9 mouse cellular contexts compared by ENCODE assay signal in genomic region chr5:137518436-137518835, GRCm38 (mm10). TPM values are rescaled to one million over a fixed set of nuclear protein-coding genes. Genes with fewer than 3 reads are reported as not detected.
DNase-seq lines count a peak whose midpoint lies in the region; ATAC-seq lines count a peak whose summit lies in the region.
"Had no signal": no experiment of that assay in that cellular context is flagged by ENCODE, and none has a peak within 500 bp of the region (broad histone marks: within the 10 kb centered on the region; RNA-seq: fewer than 3 reads in every experiment).

Gene Gigyf1, plus strand, starts transcription at chr5:137518548.

- no peak within 1 kb of the TSS for H3K9ac ChIP-seq in kidney, embryonic 14.5 days (ENCODE audit: low read depth, low read length)
- H3K9ac ChIP-seq in embryonic facial prominence, embryonic 12.5 days, result no peak within 1 kb of the TSS
- no peak within 1 kb of the TSS for H3K9ac ChIP-seq in limb, embryonic 13.5 days
- no peak within 1 kb of the TSS for H3K9ac ChIP-seq in neural tube, embryonic 13.5 days

- ATAC-seq in kidney, embryonic 14.5 days (ENCODE audit: low FRiP score, low TSS enrichment), result no peak
- ATAC-seq in embryonic facial prominence, embryonic 12.5 days (ENCODE audit: insufficient number of reproducible peaks, insufficient read depth, low FRiP score, low TSS enrichment), result no peak
- no peak for ATAC-seq in limb, embryonic 13.5 days (ENCODE audit: low FRiP score, low read depth)
- ATAC-seq in neural tube, embryonic 13.5 days (ENCODE audit: low read depth), result no peak

- H3K4me3 ChIP-seq in kidney, embryonic 14.5 days (ENCODE audit: low read length), result no peak within 1 kb of the TSS
- H3K4me3 ChIP-seq in embryonic facial prominence, embryonic 12.5 days, result no peak within 1 kb of the TSS
- H3K4me3 ChIP-seq in limb, embryonic 13.5 days, result no peak within 1 kb of the TSS
- no peak within 1 kb of the TSS for H3K4me3 ChIP-seq in neural tube, embryonic 13.5 days
- H3K4me3 ChIP-seq: myocyte had no signal

- no peaks in the 10 kb centered on the region for H3K27me3 ChIP-seq in kidney, embryonic 14.5 days (ENCODE audit: control insufficient read depth, insufficient read depth, low read length)
- H3K27me3 ChIP-seq in embryonic facial prominence, embryonic 12.5 days, result no peaks in the 10 kb centered on the region
- H3K27me3 ChIP-seq in limb, embryonic 13.5 days, result no peaks in the 10 kb centered on the region
- H3K27me3 ChIP-seq in neural tube, embryonic 13.5 days, result no peaks in the 10 kb centered on the region

- no peaks in the 10 kb centered on the region for H3K9me3 ChIP-seq in kidney, embryonic 14.5 days (ENCODE audit: control insufficient read depth, low read length)
- no peaks in the 10 kb centered on the region for H3K9me3 ChIP-seq in embryonic facial prominence, embryonic 12.5 days
- no peaks in the 10 kb centered on the region for H3K9me3 ChIP-seq in limb, embryonic 13.5 days
- no peaks in the 10 kb centered on the region for H3K9me3 ChIP-seq in neural tube, embryonic 13.5 days

- no peak within 1 kb of the TSS for H3K4me2 ChIP-seq in kidney, embryonic 14.5 days (replicated peaks; ENCODE audit: low read depth, low read length)
- no peak within 1 kb of the TSS for H3K4me2 ChIP-seq in embryonic facial prominence, embryonic 12.5 days (replicated peaks)
- H3K4me2 ChIP-seq in limb, embryonic 13.5 days (replicated peaks), result no peak within 1 kb of the TSS
- no peak within 1 kb of the TSS for H3K4me2 ChIP-seq in neural tube, embryonic 13.5 days

- WGBS in kidney, embryonic 14.5 days, result 76% methylated on average over 5 of the region's 5 CpGs
- WGBS in embryonic facial prominence, embryonic 12.5 days, result 73% methylated on average over 5 of the region's 5 CpGs
- 75% methylated on average over 5 of the region's 5 CpGs for WGBS in limb, embryonic 13.5 days
- WGBS in neural tube, embryonic 13.5 days, result 73% methylated on average over 5 of the region's 5 CpGs

- peaks cover 63% of the 10 kb centered on the region for H3K36me3 ChIP-seq in kidney, embryonic 14.5 days (ENCODE audit: control insufficient read depth, insufficient read depth, low read length)
- peaks cover 70% of the 10 kb centered on the region for H3K36me3 ChIP-seq in embryonic facial prominence, embryonic 12.5 days
- peaks cover 76% of the 10 kb centered on the region for H3K36me3 ChIP-seq in limb, embryonic 13.5 days
- H3K36me3 ChIP-seq in neural tube, embryonic 13.5 days, result peaks cover 67% of the 10 kb centered on the region

- no peak within 1 kb of the TSS for H3K27ac ChIP-seq in kidney, embryonic 14.5 days (ENCODE audit: low read depth, low read length)
- no peak within 1 kb of the TSS for H3K27ac ChIP-seq in embryonic facial prominence, embryonic 12.5 days
- no peak within 1 kb of the TSS for H3K27ac ChIP-seq in limb, embryonic 13.5 days
- no peak within 1 kb of the TSS for H3K27ac ChIP-seq in neural tube, embryonic 13.5 days (replicated peaks)

- no peaks in the 10 kb centered on the region for H3K4me1 ChIP-seq in kidney, embryonic 14.5 days (ENCODE audit: control insufficient read depth, insufficient read depth, low read length)
- peaks cover 19% of the 10 kb centered on the region; the same call in 1 of the 2 replicates for H3K4me1 ChIP-seq in embryonic facial prominence, embryonic 12.5 days
- peaks cover 23% of the 10 kb centered on the region for H3K4me1 ChIP-seq in limb, embryonic 13.5 days
- H3K4me1 ChIP-seq in neural tube, embryonic 13.5 days (replicated peaks), result peaks cover 34% of the 10 kb centered on the region

- no peak for DNase-seq in kidney, adult 9 months
- DNase-seq in ES-CJ7 (ENCODE audit: low read depth, low spot score), result peak; percentile 65
- no peak for DNase-seq in heart, postnatal 10 days
- DNase-seq in spleen, adult 18-20 months, result no peak

- intact Hi-C loops in heart, postnatal 10 days (cut with DNase I), result no loop called here

RNA-seq across cellular contexts. Expression of gene Gigyf1, which starts in this region (rescaled TPM):
- 16.0 and 18.6 TPM in 2 replicates for polyA plus RNA-seq in kidney, embryonic 14.5 days (2014; fragmentation: Nextera tagmentation; extraction: Ambion mirVana)
- polyA plus RNA-seq in embryonic facial prominence, embryonic 12.5 days (2016; fragmentation: Nextera tagmentation; extraction: Ambion mirVana), result 17.4 and 18.1 TPM in 2 replicates
- total RNA-seq in heart, postnatal 10 days (2021), result 10 to 100 TPM; 29.6 to 33.8 TPM
- 16.1 and 16.7 TPM in 2 replicates for polyA plus RNA-seq in limb, embryonic 13.5 days (2015; fragmentation: Nextera tagmentation; extraction: Ambion mirVana)
- polyA plus RNA-seq in neural tube, embryonic 13.5 days (2015; fragmentation: Nextera tagmentation; extraction: Ambion mirVana), result 16.9 and 17.3 TPM in 2 replicates
